Mouse (Mus musculus): ENCODE data around the gene Elovl6. TPM values are rescaled to one million over a fixed set of nuclear protein-coding genes. Genes with fewer than 3 reads are reported as not detected.
A peak's percentile ranks its signal among the peaks of the same experiment; 100 is the strongest.

The Elovl6 gene
- 54.6 and 59.0 TPM in 2 replicates for polyA plus RNA-seq (2016; fragmentation: Nextera tagmentation; extraction: Ambion mirVana)

GRCm38 (mm10) chr3:129532180-129532864 is at the start of gene Elovl6:
TSS of gene Elovl6 (plus strand) at chr3:129532355.
- H3K27me3 ChIP-seq (ENCODE audit: low read depth, poor library complexity, severe bottlenecking) = no peaks in the 10 kb centered on the region
- DNase-seq (ENCODE audit: low spot score) = peak; percentile 90
- WGBS = under 1% methylated on average over 35 of the region's 35 CpGs
- H3K27ac ChIP-seq = peak within 1 kb of the TSS; percentile 98
- no peaks in the 10 kb centered on the region for H3K36me3 ChIP-seq
- no peaks in the 10 kb centered on the region for H3K9me3 ChIP-seq (replicated peaks)
- H3K4me3 ChIP-seq = peak within 1 kb of the TSS; percentile 73
- H3K4me1 ChIP-seq = peaks cover 34% of the 10 kb centered on the region

- DNase-seq (ENCODE audit: low spot score) = no peak
These were observed 43.4 kb upstream of the Elovl6 start for GRCm38 (mm10) chr3:129488774-129489173.

GRCm38 (mm10) chr3:129494123-129494522 is 38.0 kb upstream of the Elovl6 start:
- WGBS = 92% methylated on average over 10 of the region's 10 CpGs
- Histone ChIP-seq H3K27ac (no peak overlapping the region), H3K36me3 (no peaks in the 10 kb centered on the region), H3K4me3 (no peak overlapping the region), H3K27me3 (ENCODE audit: low read depth, poor library complexity, severe bottlenecking) (no peaks in the 10 kb centered on the region), H3K4me1 (0 out of 2 replicates have a peak, but pooled peaks cover 2% of the 10 kb centered on the region), H3K9me3 (replicated peaks) (no peaks in the 10 kb centered on the region)
- no peak for DNase-seq (ENCODE audit: low spot score)

More at GRCm38 (mm10) chr3:129488774-129489173, 43.4 kb upstream of the Elovl6 start:
- Histone ChIP-seq H3K27me3 (ENCODE audit: low read depth, poor library complexity, severe bottlenecking) (no peaks in the 10 kb centered on the region), H3K4me3 (no peak overlapping the region), H3K9me3 (replicated peaks) (no peaks in the 10 kb centered on the region), H3K4me1 (no peaks in the 10 kb centered on the region), H3K36me3 (no peaks in the 10 kb centered on the region), H3K27ac (no peak overlapping the region)
- 90% methylated on average over 4 of the region's 4 CpGs for WGBS

- Histone ChIP-seq H3K27me3 (ENCODE audit: low read depth, poor library complexity, severe bottlenecking) (no peaks in the 10 kb centered on the region), H3K27ac (no peak overlapping the region), H3K4me1 (0 out of 2 replicates have a peak, but pooled peaks cover 2% of the 10 kb centered on the region), H3K9me3 (replicated peaks) (no peaks in the 10 kb centered on the region), H3K4me3 (no peak overlapping the region), H3K36me3 (no peaks in the 10 kb centered on the region)
- DNase-seq (ENCODE audit: low spot score) = no peak
- 93% methylated on average over 4 of the region's 4 CpGs for WGBS
These were observed 37.4 kb upstream of the Elovl6 start for GRCm38 (mm10) chr3:129494731-129495130.

- H3K4me3 ChIP-seq = no peak overlapping the region
- H3K36me3 ChIP-seq = no peaks in the 10 kb centered on the region
- peaks cover 5% of the 10 kb centered on the region; the same call in 1 of the 2 replicates for H3K4me1 ChIP-seq
- WGBS = 87% methylated on average over 7 of the region's 7 CpGs
- H3K27ac ChIP-seq = no peak overlapping the region
- DNase-seq (ENCODE audit: low spot score) = no peak
- no peaks in the 10 kb centered on the region for H3K9me3 ChIP-seq (replicated peaks)
- H3K27me3 ChIP-seq (ENCODE audit: low read depth, poor library complexity, severe bottlenecking) = no peaks in the 10 kb centered on the region
These were observed 28.4 kb upstream of the Elovl6 start for GRCm38 (mm10) chr3:129503781-129504180.

- Histone ChIP-seq H3K27me3 (ENCODE audit: low read depth, poor library complexity, severe bottlenecking) (no peaks in the 10 kb centered on the region), H3K36me3 (no peaks in the 10 kb centered on the region)
- 85% methylated on average over 6 of the region's 6 CpGs for WGBS
These were observed 27.2 kb upstream of the Elovl6 start for GRCm38 (mm10) chr3:129504928-129505327.

GRCm38 (mm10) chr3:129507736-129508135 is 24.4 kb upstream of the Elovl6 start:
- Histone ChIP-seq H3K4me3 (no peak overlapping the region), H3K36me3 (no peaks in the 10 kb centered on the region), H3K27me3 (ENCODE audit: low read depth, poor library complexity, severe bottlenecking) (no peaks in the 10 kb centered on the region), H3K4me1 (peaks cover 5% of the 10 kb centered on the region; the same call in 1 of the 2 replicates), H3K9me3 (replicated peaks) (no peaks in the 10 kb centered on the region), H3K27ac (no peak overlapping the region)
- WGBS = 84% methylated on average over 1 of the region's 1 CpGs
- no peak for DNase-seq (ENCODE audit: low spot score)

More at GRCm38 (mm10) chr3:129504928-129505327, 27.2 kb upstream of the Elovl6 start:
- H3K4me1 ChIP-seq = peaks cover 5% of the 10 kb centered on the region; the same call in 1 of the 2 replicates
- H3K4me3 ChIP-seq = no peak overlapping the region
- no peak overlapping the region for H3K27ac ChIP-seq
- H3K9me3 ChIP-seq (replicated peaks) = no peaks in the 10 kb centered on the region
- no peak for DNase-seq (ENCODE audit: low spot score)

GRCm38 (mm10) chr3:129508571-129508970 is 23.6 kb upstream of the Elovl6 start:
- Histone ChIP-seq H3K9me3 (replicated peaks) (no peaks in the 10 kb centered on the region), H3K36me3 (no peaks in the 10 kb centered on the region), H3K27me3 (ENCODE audit: low read depth, poor library complexity, severe bottlenecking) (no peaks in the 10 kb centered on the region), H3K27ac (no peak overlapping the region), H3K4me1 (peaks cover 5% of the 10 kb centered on the region; the same call in 1 of the 2 replicates), H3K4me3 (no peak overlapping the region)
- DNase-seq (ENCODE audit: low spot score) = no peak

GRCm38 (mm10) chr3:129509725-129510124 is 22.4 kb upstream of the Elovl6 start:
- no peak for DNase-seq (ENCODE audit: low spot score)
- no peak overlapping the region for H3K27ac ChIP-seq
- H3K9me3 ChIP-seq (replicated peaks) = no peaks in the 10 kb centered on the region
- H3K36me3 ChIP-seq = no peaks in the 10 kb centered on the region
- H3K27me3 ChIP-seq (ENCODE audit: low read depth, poor library complexity, severe bottlenecking) = no peaks in the 10 kb centered on the region
- H3K4me3 ChIP-seq = no peak overlapping the region
- 89% methylated on average over 10 of the region's 10 CpGs for WGBS
- H3K4me1 ChIP-seq = peaks cover 5% of the 10 kb centered on the region; the same call in 1 of the 2 replicates

- Histone ChIP-seq H3K4me1 (no peaks in the 10 kb centered on the region), H3K9me3 (replicated peaks) (no peaks in the 10 kb centered on the region), H3K4me3 (no peak overlapping the region), H3K27me3 (ENCODE audit: low read depth, poor library complexity, severe bottlenecking) (no peaks in the 10 kb centered on the region), H3K36me3 (no peaks in the 10 kb centered on the region), H3K27ac (no peak overlapping the region)
- 93% methylated on average over 3 of the region's 3 CpGs for WGBS
- DNase-seq (ENCODE audit: low spot score) = no peak
These were observed 16.2 kb upstream of the Elovl6 start for GRCm38 (mm10) chr3:129515863-129516436.

- H3K27ac ChIP-seq = no peak overlapping the region
- H3K27me3 ChIP-seq (ENCODE audit: low read depth, poor library complexity, severe bottlenecking) = no peaks in the 10 kb centered on the region
- H3K4me3 ChIP-seq = no peak overlapping the region
- no peaks in the 10 kb centered on the region for H3K4me1 ChIP-seq
- 79% methylated on average over 4 of the region's 4 CpGs for WGBS
- no peaks in the 10 kb centered on the region for H3K36me3 ChIP-seq
- DNase-seq (ENCODE audit: low spot score) = no peak
- no peaks in the 10 kb centered on the region for H3K9me3 ChIP-seq (replicated peaks)
These were observed 11.7 kb upstream of the Elovl6 start for GRCm38 (mm10) chr3:129520499-129520898.

- 89% methylated on average over 10 of the region's 10 CpGs for WGBS
- H3K27ac ChIP-seq = no peak overlapping the region
- no peak overlapping the region for H3K4me3 ChIP-seq
- H3K4me1 ChIP-seq = no peaks in the 10 kb centered on the region
- H3K9me3 ChIP-seq (replicated peaks) = no peaks in the 10 kb centered on the region
- no peak for DNase-seq (ENCODE audit: low spot score)
- no peaks in the 10 kb centered on the region for H3K36me3 ChIP-seq
- no peaks in the 10 kb centered on the region for H3K27me3 ChIP-seq (ENCODE audit: low read depth, poor library complexity, severe bottlenecking)
These were observed 8.6 kb upstream of the Elovl6 start for GRCm38 (mm10) chr3:129523456-129524143.

- Histone ChIP-seq H3K4me3 (no peak overlapping the region), H3K36me3 (no peaks in the 10 kb centered on the region), H3K27me3 (ENCODE audit: low read depth, poor library complexity, severe bottlenecking) (no peaks in the 10 kb centered on the region), H3K9me3 (replicated peaks) (no peaks in the 10 kb centered on the region), H3K27ac (no peak overlapping the region), H3K4me1 (peaks cover 6% of the 10 kb centered on the region)
- WGBS = 90% methylated on average over 3 of the region's 3 CpGs
- no peak for DNase-seq (ENCODE audit: low spot score)
These were observed 5.1 kb upstream of the Elovl6 start for GRCm38 (mm10) chr3:129527046-129527445.
